Mouse (Mus musculus) layer of hippocampus, adult 9-10 months (tissue): ENCODE data around the gene Lyl1.

Experiments used
- DNase-seq: peaks from one replicate; pipeline ENCODE4 v3.0.0; 2022; ENCODE audit warnings: low spot score

Gene Lyl1

GRCm38 (mm10) chr8:84722850-84723570 lies 21.8 kb downstream of the Lyl1 start, which contains the start of gene G430095P16Rik:
Gene G430095P16Rik, plus strand, starts transcription at chr8:84723007.
- DNase-seq, result no peak

GRCm38 (mm10) chr8:84723571-84723900 lies 22.3 kb downstream of the Lyl1 start:
- DNase-seq, result no peak

GRCm38 (mm10) chr8:84724683-84725082 lies 23.4 kb downstream of the Lyl1 start:
- DNase-seq, result no peak

- no peak for DNase-seq
Measured at GRCm38 (mm10) chr8:84725246-84725940, 24.1 kb downstream of the Lyl1 start.

- DNase-seq, result no peak
Measured at GRCm38 (mm10) chr8:84725941-84726259, 24.6 kb downstream of the Lyl1 start.

GRCm38 (mm10) chr8:84728474-84728873 lies 27.2 kb downstream of the Lyl1 start:
- no peak for DNase-seq

- no peak for DNase-seq
Measured at GRCm38 (mm10) chr8:84729921-84730362, 28.7 kb downstream of the Lyl1 start.

- no peak for DNase-seq
Measured at GRCm38 (mm10) chr8:84730541-84731370, 29.5 kb downstream of the Lyl1 start.

GRCm38 (mm10) chr8:84731371-84732177 lies 30.3 kb downstream of the Lyl1 start:
- no peak for DNase-seq

- no peak for DNase-seq
Measured at GRCm38 (mm10) chr8:84732545-84732944, 31.3 kb downstream of the Lyl1 start.

- no peak for DNase-seq
Measured at GRCm38 (mm10) chr8:84732996-84733395, 31.7 kb downstream of the Lyl1 start.

GRCm38 (mm10) chr8:84733959-84734358 lies 32.7 kb downstream of the Lyl1 start:
- no peak for DNase-seq

GRCm38 (mm10) chr8:84734680-84735079 lies 33.4 kb downstream of the Lyl1 start:
- no peak for DNase-seq

- no peak for DNase-seq
Measured at GRCm38 (mm10) chr8:84735597-84735996, 34.3 kb downstream of the Lyl1 start.

GRCm38 (mm10) chr8:84736521-84736920 lies 35.3 kb downstream of the Lyl1 start:
- DNase-seq, result no peak

GRCm38 (mm10) chr8:84737608-84738007 lies 36.4 kb downstream of the Lyl1 start:
- DNase-seq, result peak; percentile 67

- no peak for DNase-seq
Measured at GRCm38 (mm10) chr8:84738266-84738665, 37.0 kb downstream of the Lyl1 start.

GRCm38 (mm10) chr8:84738715-84739400 lies 37.6 kb downstream of the Lyl1 start:
- no peak for DNase-seq

GRCm38 (mm10) chr8:84739401-84739742 lies 38.1 kb downstream of the Lyl1 start:
- DNase-seq, result no peak

GRCm38 (mm10) chr8:84740895-84741843 lies 39.9 kb downstream of the Lyl1 start:
- DNase-seq, result no peak
